Mouse (Mus musculus) megakaryocyte-erythroid progenitor cell, adult 5-6 weeks (primary cell): ENCODE measurements around the gene Acbd7. TPM values are rescaled to one million over a fixed set of nuclear protein-coding genes. Genes with fewer than 3 reads are reported as not detected.

Experiments used
- ATAC-seq: replicated peaks from 2 replicates; pipeline ENCODE4 v1.8.0; 2016; ENCODE audit warnings: mild to moderate bottlenecking, inconsistent platforms; ENCODE audit not compliant: severe bottlenecking, poor library complexity, low FRiP score, low TSS enrichment
- total RNA-seq, 2 experiments: library from RNA; stranded (forward) in 1 of 2; stranded (reverse) in 1 of 2; fragments of 200-1000, 215-1000 nt in 1 of 2; fragments of >200 nt in 1 of 2; fragmentation: Nextera tagmentation in 1 of 2; gene quantifications; 2 replicates each; pipeline ENCODE4 v1.2.3; 2014 to 2017

The Acbd7 gene
- total RNA-seq, 2 experiments from 2014 or later, result not detected

DNA sequence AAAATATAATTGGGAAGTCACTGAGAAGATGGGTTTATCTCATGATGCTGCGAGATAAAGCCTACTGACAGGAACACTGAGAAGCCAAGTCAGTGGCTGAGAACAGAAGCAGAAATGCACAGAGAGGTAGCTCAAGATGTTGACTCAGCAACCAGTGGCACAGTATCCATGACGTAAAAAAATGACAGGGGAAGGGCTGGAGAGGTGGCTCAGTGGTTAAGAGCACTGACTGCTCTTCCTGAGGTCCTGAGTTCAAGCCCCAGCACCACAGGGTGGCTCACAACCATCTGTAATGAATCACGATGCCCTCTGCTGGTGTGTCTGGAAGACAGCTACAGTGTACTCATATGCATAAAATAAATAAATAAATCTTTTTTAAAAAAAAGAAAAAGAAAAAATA lies 25.1 kb downstream of the Acbd7 start:
- no peak for ATAC-seq

DNA sequence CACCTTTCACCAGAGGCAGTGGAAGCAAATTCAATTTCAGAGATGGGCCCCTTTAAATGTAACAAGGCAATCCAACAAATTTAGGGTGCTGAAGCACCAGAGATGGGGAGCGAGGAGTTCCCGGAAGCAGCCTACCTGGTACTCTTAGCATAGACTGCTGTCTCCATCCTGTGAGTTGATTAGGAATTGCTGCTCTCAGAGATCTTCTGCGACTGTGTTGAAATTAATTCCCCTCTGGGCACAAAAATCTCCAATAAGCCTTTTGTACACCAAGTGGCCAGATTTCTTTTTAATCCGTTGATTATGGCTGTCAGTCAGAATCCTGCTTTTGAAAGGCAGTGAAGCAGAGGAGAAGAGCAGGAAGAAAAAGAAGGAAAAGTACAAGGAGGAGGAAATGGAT lies 29.2 kb downstream of the Acbd7 start:
- no peak for ATAC-seq

DNA sequence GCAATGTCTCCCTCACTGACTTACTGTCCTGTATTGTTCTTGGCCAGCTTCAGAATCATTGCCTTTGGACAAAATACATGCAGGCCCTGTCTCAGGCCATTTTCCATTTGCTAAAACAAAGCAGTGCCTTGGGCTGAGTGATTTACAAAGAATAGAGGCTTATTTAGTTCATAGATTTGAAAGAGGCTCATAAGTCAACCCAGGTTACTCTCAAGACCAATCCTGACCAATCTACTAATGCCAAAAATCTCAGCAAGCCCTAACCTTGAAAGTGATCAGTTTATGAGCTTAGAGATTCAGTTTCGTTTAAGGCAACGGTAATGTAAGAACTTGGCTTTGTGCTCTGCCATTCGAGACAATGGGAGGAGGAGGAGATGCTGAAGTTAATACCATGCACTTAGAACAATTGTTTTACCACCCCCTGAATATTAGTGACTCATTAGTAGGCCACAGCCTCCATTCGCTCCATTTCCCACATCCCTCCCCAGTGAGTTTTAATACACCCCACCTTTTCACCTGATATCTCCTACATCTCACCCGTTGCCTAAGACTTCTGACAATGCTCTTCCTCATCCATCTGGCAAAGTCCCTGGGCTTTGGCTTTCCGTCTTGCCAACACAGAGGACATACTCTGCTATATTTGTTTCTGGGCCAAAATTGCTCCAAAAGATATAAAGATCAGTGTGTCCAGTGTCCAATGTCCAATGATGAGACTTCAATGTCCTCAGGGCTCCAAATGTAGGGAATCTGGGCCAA lies 51.3 kb downstream of the Acbd7 start:
- no peak for ATAC-seq

Other genes with a start within 250 kb of the Acbd7 start
- 0.61 and 2.1 TPM in 2 replicates for gene Fam171a1, start 221.9 kb upstream of the Acbd7 start, total RNA-seq (2014; fragmentation: Nextera tagmentation)
- gene Fam171a1, start 221.9 kb upstream of the Acbd7 start, total RNA-seq (2017), result 4.3 and 5.4 TPM in 2 replicates
- gene Nmt2, start 52.0 kb upstream of the Acbd7 start, total RNA-seq (2014; fragmentation: Nextera tagmentation), result 25.1 and 28.9 TPM in 2 replicates
- gene Nmt2, start 52.0 kb upstream of the Acbd7 start, total RNA-seq (2017), result 45.1 and 46.6 TPM in 2 replicates
- gene Rpp38, start 3.5 kb upstream of the Acbd7 start, total RNA-seq (2014; fragmentation: Nextera tagmentation), result 19.1 and 25.5 TPM in 2 replicates
- gene Rpp38, start 3.5 kb upstream of the Acbd7 start, total RNA-seq (2017), result 12.3 and 15.4 TPM in 2 replicates
- not detected in 2 replicates for gene Olah, start 61.0 kb downstream of the Acbd7 start, total RNA-seq (2014; fragmentation: Nextera tagmentation)
- gene Olah, start 61.0 kb downstream of the Acbd7 start, total RNA-seq (2017), result not detected in 2 replicates
- gene Meig1, start 86.5 kb downstream of the Acbd7 start, total RNA-seq (2014; fragmentation: Nextera tagmentation), result not detected in 2 replicates
- gene Meig1, start 86.5 kb downstream of the Acbd7 start, total RNA-seq (2017), result not detected in 2 replicates
- 26.4 and 28.3 TPM in 2 replicates for gene Dclre1c, start 88.0 kb downstream of the Acbd7 start, total RNA-seq (2014; fragmentation: Nextera tagmentation)
- 10.6 and 13.3 TPM in 2 replicates for gene Dclre1c, start 88.0 kb downstream of the Acbd7 start, total RNA-seq (2017)
- gene Suv39h2, start 138.9 kb downstream of the Acbd7 start, total RNA-seq (2014; fragmentation: Nextera tagmentation), result 17.9 and 19.2 TPM in 2 replicates
- 15.7 and 18.2 TPM in 2 replicates for gene Suv39h2, start 138.9 kb downstream of the Acbd7 start, total RNA-seq (2017)
- gene Gm45902, start 176.6 kb downstream of the Acbd7 start, total RNA-seq (2014; fragmentation: Nextera tagmentation), result 7.3 and 8.1 TPM in 2 replicates
- 11.1 and 13.0 TPM in 2 replicates for gene Gm45902, start 176.6 kb downstream of the Acbd7 start, total RNA-seq (2017)
- 119 and 121 TPM in 2 replicates for gene Hspa14, start 176.6 kb downstream of the Acbd7 start, total RNA-seq (2014; fragmentation: Nextera tagmentation)
- gene Hspa14, start 176.6 kb downstream of the Acbd7 start, total RNA-seq (2017), result 161 and 179 TPM in 2 replicates
- gene Cdnf, start 176.9 kb downstream of the Acbd7 start, total RNA-seq (2014; fragmentation: Nextera tagmentation), result 0.20 TPM in 2 replicates
- gene Cdnf, start 176.9 kb downstream of the Acbd7 start, total RNA-seq (2017), result 0.75 and 2.6 TPM in 2 replicates
- 49.8 and 51.1 TPM in 2 replicates for gene Fam107b, start 234.3 kb downstream of the Acbd7 start, total RNA-seq (2014; fragmentation: Nextera tagmentation)
- 98.2 and 314 TPM in 2 replicates for gene Fam107b, start 234.3 kb downstream of the Acbd7 start, total RNA-seq (2017)